Mouse (Mus musculus) embryonic fibroblast, embryonic 13.5 days (primary cell): ENCODE measurements around the gene Rapgef1.

Experiments
- CTCF ChIP-seq: IDR thresholded peaks from 2 replicates; pipeline ENCODE4 v1.5.1; 2011; ENCODE audit warnings: mild to moderate bottlenecking, control low read depth, low read length, moderate library complexity, borderline replicate concordance; ENCODE audit not compliant: insufficient read depth
- POLR2A ChIP-seq: IDR thresholded peaks from 2 replicates; pipeline ENCODE4 v1.6.1; 2011; ENCODE audit warnings: low read depth, mild to moderate bottlenecking, control low read depth, low read length, moderate library complexity

DNA sequence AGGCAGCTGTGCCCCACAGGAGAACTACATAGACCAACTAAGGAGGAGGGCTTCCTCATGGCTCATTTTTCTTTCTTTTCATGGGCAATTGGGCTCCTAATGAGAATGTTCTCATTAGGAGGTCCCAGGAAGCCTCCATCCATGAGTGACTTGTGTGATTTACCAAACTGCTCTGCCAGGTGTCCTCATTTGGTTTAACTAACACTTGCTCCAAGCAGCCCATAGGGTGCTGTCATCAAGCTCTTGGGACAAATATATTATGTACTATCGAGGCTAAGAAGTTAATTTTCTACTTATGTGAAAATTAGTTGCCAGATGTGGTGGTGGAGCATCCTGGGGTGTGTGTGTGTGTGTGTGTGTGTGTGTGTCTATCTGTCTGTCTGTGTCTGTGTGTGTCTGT, 37.6 kb downstream of the Rapgef1 start:
- TF ChIP-seq POLR2A (no peak), CTCF (no peak)
